Mouse (Mus musculus) midbrain, embryonic 16.5 days (tissue): ENCODE results near the gene 9430097D07Rik. TPM values are rescaled to one million over a fixed set of nuclear protein-coding genes. Genes with fewer than 3 reads are reported as not detected.

Source experiments
- ATAC-seq: fragments of 200-750 bp; cut with Nextera tagmentation; 2 replicates; pipeline ENCODE4 v1.8.0; 2017; ENCODE audit warnings: moderate TSS enrichment
- H3K27ac ChIP-seq: fragments of 300-500 bp; sonication (generic); 2 replicates; pipeline ENCODE4 v1.5.1; 2014; ENCODE audit warnings: mild to moderate bottlenecking, low read length, mixed read lengths
- H3K27me3 ChIP-seq: fragments of 300-500 bp; sonication (generic); 2 replicates; pipeline ENCODE4 v1.6.1; 2014; ENCODE audit warnings: low read depth, low read length, mixed read lengths; ENCODE audit not compliant: control insufficient read depth, insufficient read depth
- H3K36me3 ChIP-seq: fragments of 300-500 bp; sonication (generic); 2 replicates; pipeline ENCODE4 v1.6.1; 2014; ENCODE audit warnings: mild to moderate bottlenecking, low read length, moderate library complexity, mixed read lengths; ENCODE audit not compliant: control insufficient read depth, insufficient read depth
- H3K4me1 ChIP-seq: fragments of 300-500 bp; sonication (generic); 2 replicates; pipeline ENCODE4 v1.6.1; 2014; ENCODE audit warnings: mild to moderate bottlenecking, low read length, mixed read lengths; ENCODE audit not compliant: control insufficient read depth, insufficient read depth
- H3K4me2 ChIP-seq: fragments of 300-500 bp; sonication (generic); 2 replicates; pipeline ENCODE4 v1.6.1; 2014; ENCODE audit warnings: mild to moderate bottlenecking, low read length, mixed read lengths
- H3K4me3 ChIP-seq: fragments of 300-500 bp; sonication (generic); 2 replicates; pipeline ENCODE4 v1.5.1; 2014; ENCODE audit warnings: low read depth, mild to moderate bottlenecking, low read length, moderate library complexity, mixed read lengths
- H3K9ac ChIP-seq: fragments of 300-500 bp; sonication (generic); 2 replicates; pipeline ENCODE4 v1.6.1; 2014; ENCODE audit warnings: low read depth, low read length, mixed read lengths
- H3K9me3 ChIP-seq: fragments of 300-500 bp; sonication (generic); replicated peaks from 2 replicates; pipeline ENCODE4 v1.6.1; 2014; ENCODE audit warnings: mild to moderate bottlenecking, low read length, mixed read lengths; ENCODE audit not compliant: control insufficient read depth, poor library complexity, severe bottlenecking
- WGBS: fragments of 180-500 bp; shearing (Covaris S2); extraction: QIAGEN DNeasy Blood & Tissue Kit; methylation state at CpG from one replicate; pipeline ENCODE4 v1.1.7; 2014; 5-methylcytosine and 5-hydroxymethylcytosine counted together
- polyA plus RNA-seq: library from polyadenylated mRNA; unstranded; fragments of >200 nt; fragmentation: Nextera tagmentation; extraction: Ambion mirVana; gene quantifications from 2 replicates; pipeline ENCODE4 v1.2.1, GENCODE M21; 2015

9430097D07Rik gene
- polyA plus RNA-seq, 1 experiment from 2014 or later: 1.1 TPM

DNA sequence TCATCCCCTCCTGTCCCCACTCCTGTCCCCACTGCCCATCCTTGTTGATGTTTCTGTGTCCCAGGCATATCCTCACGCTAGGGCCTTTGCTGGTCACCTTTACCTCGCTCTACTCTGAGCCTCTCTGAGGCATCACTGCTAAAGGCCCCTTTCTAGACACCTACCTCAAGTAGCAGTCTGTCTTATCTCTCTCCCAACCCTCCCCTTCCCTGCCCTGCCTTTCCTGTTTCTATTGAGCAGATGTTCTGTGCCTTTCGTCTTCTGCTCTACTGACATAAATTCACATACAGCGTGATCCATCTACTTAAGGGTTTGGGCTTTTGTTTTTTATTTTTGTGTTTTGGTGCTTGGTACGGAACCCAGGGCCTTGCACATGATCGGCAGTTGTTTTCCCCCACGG lies 19.5 kb downstream of the 9430097D07Rik start:
- no peak overlapping the region for H3K9ac ChIP-seq
- no peak overlapping the region; the same call in 1 of the 2 replicates for H3K27ac ChIP-seq

DNA sequence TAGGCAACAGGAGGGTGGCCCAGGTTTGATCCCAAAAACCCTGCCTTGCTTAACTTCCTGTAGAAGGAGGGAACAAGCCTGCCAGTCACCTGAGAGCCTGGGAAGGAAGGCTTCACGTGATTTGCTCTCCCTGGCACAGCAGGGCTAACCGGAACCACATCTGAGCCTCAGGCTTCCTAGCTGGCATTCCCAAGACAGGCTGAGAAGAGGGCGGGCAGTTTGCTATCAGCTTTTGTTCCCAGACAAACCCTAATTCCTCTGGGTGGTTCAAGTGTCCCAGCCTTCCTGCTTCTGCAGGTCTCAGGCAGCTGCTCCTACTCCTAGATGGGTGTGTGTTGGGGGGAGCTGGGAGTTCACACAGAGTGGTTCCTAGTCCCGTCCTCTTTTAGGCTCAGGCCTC lies 20.0 kb downstream of the 9430097D07Rik start:
- no peak overlapping the region for H3K4me3 ChIP-seq
- no peaks in the 10 kb centered on the region for H3K36me3 ChIP-seq
- ATAC-seq: no peak
- no peak overlapping the region for H3K4me2 ChIP-seq
- no peak overlapping the region for H3K9ac ChIP-seq
- H3K27me3 ChIP-seq: no peaks in the 10 kb centered on the region
- H3K27ac ChIP-seq: no peak overlapping the region
- H3K9me3 ChIP-seq: no peaks in the 10 kb centered on the region
- 37% methylated on average over 4 of the region's 4 CpGs for WGBS
- peaks cover 16% of the 10 kb centered on the region; the same call in 1 of the 2 replicates for H3K4me1 ChIP-seq

More for the DNA sequence above, 19.5 kb downstream of the 9430097D07Rik start:
- Histone ChIP-seq H3K27me3 (no peaks in the 10 kb centered on the region), H3K9me3 (no peaks in the 10 kb centered on the region), H3K4me1 (peaks cover 16% of the 10 kb centered on the region; the same call in 1 of the 2 replicates), H3K4me3 (no peak overlapping the region), H3K36me3 (no peaks in the 10 kb centered on the region), H3K4me2 (no peak overlapping the region)
- ATAC-seq: no peak
- 72% methylated on average over 7 of the region's 7 CpGs for WGBS

DNA sequence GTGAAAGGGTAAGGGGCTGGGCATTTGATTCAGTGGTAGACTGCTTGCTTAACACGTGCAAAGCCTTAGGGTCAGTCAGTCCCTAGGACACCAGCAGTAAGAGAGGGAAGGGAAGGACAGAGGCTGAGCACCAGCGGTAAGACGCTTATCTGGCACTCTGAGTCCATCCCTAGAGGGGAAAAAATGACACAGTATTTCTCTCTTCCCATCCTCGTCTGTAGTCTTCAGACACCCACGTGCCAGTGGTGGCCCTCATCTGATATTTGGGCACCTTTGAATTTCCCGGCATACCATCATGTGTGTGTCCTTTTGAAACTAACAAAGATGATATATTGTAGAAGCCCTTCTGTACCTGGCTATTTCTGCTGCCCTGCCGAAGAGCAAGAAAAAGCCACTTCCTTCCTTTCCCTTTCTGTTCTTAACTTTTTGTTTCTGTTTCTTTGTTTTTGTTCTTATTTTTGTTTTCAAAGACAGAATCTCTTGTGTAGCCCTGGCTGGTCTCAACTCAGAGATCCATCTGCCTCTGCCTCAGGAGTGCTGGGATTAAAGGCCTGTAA lies 21.8 kb downstream of the 9430097D07Rik start:
- no peak overlapping the region for H3K4me3 ChIP-seq
- ATAC-seq: no peak
- 77% methylated on average over 7 of the region's 7 CpGs for WGBS

DNA sequence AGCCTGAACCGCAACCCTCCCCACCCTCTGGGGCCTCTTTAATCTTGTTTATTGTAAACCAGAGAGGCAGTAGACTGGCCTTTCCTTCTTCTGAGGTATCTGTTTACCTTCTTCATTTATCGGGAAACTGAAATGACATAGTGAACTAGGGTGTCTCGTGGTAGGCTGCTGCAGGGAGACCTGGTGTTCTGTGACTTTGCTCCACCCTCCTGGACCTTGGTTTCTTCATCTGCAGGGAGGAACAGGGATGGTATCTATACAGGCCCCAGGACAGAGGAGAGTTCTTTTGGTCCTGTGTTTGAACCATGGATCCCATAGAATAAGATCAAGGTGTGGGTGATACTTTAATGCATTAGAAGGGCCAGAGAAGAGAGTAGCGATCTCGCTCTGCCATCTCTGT lies 24.2 kb downstream of the 9430097D07Rik start:
- no peak overlapping the region for H3K4me2 ChIP-seq
- no peaks in the 10 kb centered on the region for H3K27me3 ChIP-seq
- no peak for ATAC-seq
- H3K9me3 ChIP-seq: no peaks in the 10 kb centered on the region
- no peak overlapping the region for H3K9ac ChIP-seq
- H3K36me3 ChIP-seq: no peaks in the 10 kb centered on the region
- H3K4me1 ChIP-seq: no peaks in the 10 kb centered on the region
- H3K4me3 ChIP-seq: no peak overlapping the region
- 91% methylated on average over 5 of the region's 5 CpGs for WGBS
- no peak overlapping the region for H3K27ac ChIP-seq

More for the DNA sequence above, 21.8 kb downstream of the 9430097D07Rik start:
- Histone ChIP-seq H3K9me3 (no peaks in the 10 kb centered on the region), H3K9ac (no peak overlapping the region), H3K4me1 (peaks cover 3% of the 10 kb centered on the region; the same call in 1 of the 2 replicates), H3K27me3 (no peaks in the 10 kb centered on the region), H3K36me3 (no peaks in the 10 kb centered on the region), H3K4me2 (no peak overlapping the region), H3K27ac (no peak overlapping the region)

DNA sequence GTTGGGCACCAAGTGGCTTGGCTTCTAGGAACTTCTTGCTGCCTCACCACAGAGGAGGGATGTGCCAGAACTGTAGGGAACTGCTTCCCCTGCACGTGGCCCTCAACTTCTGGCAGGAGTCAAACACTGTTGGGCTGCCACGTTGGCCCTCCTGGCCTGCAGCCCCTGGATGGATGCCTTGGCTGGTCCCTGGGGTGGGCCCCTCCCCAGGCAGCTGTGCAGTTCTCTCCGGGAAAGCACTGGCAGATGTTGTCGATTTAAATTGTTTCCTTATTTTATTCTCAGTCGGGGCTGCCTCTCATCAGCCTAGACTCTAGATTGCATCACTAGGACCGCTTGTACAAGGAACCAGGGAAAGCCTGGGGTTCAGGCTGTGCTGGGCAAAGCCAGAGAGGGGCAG lies 25.7 kb downstream of the 9430097D07Rik start:
- H3K4me3 ChIP-seq: no peak overlapping the region
- no peak overlapping the region for H3K9ac ChIP-seq
- H3K27ac ChIP-seq: no peak overlapping the region
- H3K4me1 ChIP-seq: no peaks in the 10 kb centered on the region
- no peak for ATAC-seq
- no peaks in the 10 kb centered on the region for H3K36me3 ChIP-seq
- no peaks in the 10 kb centered on the region for H3K9me3 ChIP-seq
- WGBS: 71% methylated on average over 6 of the region's 6 CpGs
- H3K27me3 ChIP-seq: no peaks in the 10 kb centered on the region
- H3K4me2 ChIP-seq: no peak overlapping the region

DNA sequence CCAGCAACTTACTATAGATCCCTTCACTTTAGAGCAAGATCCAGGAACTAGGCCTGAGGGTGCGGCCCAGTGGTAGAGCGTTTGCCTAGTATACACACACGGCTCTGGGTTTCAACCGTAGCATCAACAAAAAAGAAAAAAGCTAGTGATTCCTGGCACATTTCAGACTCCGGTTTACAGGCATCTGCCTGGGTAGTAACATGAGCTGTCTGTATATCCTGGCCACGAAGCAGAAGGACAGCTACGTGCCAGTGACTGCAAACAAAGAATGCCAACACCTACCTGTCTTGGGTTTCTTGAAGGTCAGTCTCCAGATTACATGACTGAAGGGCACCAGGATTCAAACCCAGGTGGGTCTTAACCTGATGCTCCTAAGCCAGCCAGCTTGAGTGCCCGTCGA lies 26.3 kb downstream of the 9430097D07Rik start:
- no peaks in the 10 kb centered on the region for H3K27me3 ChIP-seq
- WGBS: 91% methylated on average over 9 of the region's 9 CpGs
- no peak for ATAC-seq
- H3K27ac ChIP-seq: no peak overlapping the region
- H3K4me1 ChIP-seq: no peaks in the 10 kb centered on the region
- H3K4me2 ChIP-seq: no peak overlapping the region
- H3K9me3 ChIP-seq: no peaks in the 10 kb centered on the region
- H3K9ac ChIP-seq: no peak overlapping the region
- H3K4me3 ChIP-seq: no peak overlapping the region
- H3K36me3 ChIP-seq: no peaks in the 10 kb centered on the region

DNA sequence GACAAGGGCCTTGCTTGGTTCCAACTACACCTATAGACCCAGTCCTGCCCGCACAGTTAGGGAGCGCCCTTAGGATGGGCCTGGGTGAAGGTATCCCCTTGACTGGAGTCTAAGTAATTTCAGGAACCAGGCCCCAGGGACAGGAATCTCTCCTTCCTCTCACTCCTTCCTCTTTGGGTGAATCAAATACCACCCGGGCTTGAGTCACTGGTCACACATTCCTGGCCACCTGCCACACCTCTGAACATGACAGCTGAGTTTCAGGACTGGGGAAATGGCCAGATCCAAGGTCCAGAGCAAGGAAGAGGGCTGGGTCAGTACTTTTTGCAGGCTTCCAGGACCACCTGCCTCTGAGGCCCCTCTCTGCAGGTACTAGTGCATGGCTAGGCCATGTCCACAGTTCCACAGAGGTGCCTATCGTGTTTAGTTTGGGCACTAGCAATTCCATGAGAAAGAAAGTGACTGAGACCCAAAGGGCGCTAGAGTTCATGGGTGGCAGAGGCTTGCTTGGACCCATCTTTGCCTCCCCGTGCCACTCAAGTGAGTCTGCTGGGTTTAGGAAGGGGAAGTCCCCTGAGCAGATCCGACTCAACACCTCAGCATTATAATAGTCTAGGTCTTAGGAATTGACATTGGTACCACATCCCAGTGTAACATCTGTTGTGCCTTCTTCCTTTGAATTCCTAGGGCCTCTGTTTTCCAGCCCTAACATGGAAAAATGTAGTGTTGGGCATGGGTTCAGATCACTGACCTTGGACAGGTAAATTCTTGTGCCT lies 27.3 kb downstream of the 9430097D07Rik start:
- WGBS: 91% methylated on average over 7 of the region's 7 CpGs
- no peak overlapping the region for H3K9ac ChIP-seq
- H3K27ac ChIP-seq: no peak overlapping the region
- H3K36me3 ChIP-seq: no peaks in the 10 kb centered on the region
- no peaks in the 10 kb centered on the region for H3K9me3 ChIP-seq
- H3K4me3 ChIP-seq: no peak overlapping the region
- H3K4me2 ChIP-seq: no peak overlapping the region
- no peak for ATAC-seq
- H3K4me1 ChIP-seq: no peaks in the 10 kb centered on the region; the same call in 1 of the 2 replicates
- no peaks in the 10 kb centered on the region for H3K27me3 ChIP-seq

DNA sequence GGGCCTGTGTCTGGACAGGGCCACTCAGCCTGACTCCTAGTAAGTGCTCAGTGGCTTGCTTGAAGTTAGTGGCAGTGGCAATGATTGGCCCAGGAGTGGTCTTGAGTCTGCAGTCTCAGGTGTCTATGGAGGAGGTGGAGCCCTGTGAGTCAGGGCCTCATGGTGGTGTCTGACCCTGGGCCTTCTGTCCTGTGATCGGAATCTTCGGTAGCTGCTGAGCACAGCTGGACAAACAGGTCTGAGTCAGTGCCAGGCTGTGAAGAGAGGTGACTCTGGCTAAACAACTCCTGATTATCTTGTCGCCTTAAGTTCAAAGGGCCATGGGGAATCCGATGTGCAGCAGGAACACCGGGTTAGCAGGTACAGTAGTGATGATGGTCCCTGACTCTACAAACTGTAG lies 28.1 kb downstream of the 9430097D07Rik start:
- no peak for ATAC-seq
- no peaks in the 10 kb centered on the region for H3K27me3 ChIP-seq
- H3K36me3 ChIP-seq: no peaks in the 10 kb centered on the region
- H3K4me1 ChIP-seq: peaks cover 4% of the 10 kb centered on the region; the same call in 1 of the 2 replicates
- no peak overlapping the region for H3K4me3 ChIP-seq
- H3K27ac ChIP-seq: no peak overlapping the region
- H3K9ac ChIP-seq: no peak overlapping the region
- WGBS: 94% methylated on average over 5 of the region's 5 CpGs
- no peaks in the 10 kb centered on the region for H3K9me3 ChIP-seq
- no peak overlapping the region for H3K4me2 ChIP-seq

DNA sequence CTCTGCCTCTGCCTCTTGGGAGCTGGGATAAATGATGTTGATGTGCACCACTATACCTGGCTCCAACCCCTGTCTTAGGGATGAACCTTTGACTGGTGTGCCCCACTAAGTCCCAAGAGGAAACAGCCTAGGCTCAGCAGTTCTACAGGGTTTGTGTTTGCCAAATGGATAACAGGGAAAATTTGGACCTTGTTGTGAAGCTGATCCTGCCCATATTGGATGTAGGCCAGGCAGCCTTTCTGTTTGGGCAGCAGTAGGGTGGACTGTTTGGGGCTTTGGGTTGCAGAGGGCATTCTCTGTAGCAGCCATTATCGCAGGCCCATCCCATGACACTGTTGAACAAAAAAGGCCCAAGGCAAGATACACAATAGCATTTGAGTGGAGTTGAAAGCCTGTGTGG lies 28.5 kb downstream of the 9430097D07Rik start:
- 60% methylated on average over 1 of the region's 1 CpGs for WGBS
- no peak overlapping the region for H3K4me3 ChIP-seq
- H3K9ac ChIP-seq: no peak overlapping the region
- no peak for ATAC-seq
- H3K4me2 ChIP-seq: no peak overlapping the region
- no peaks in the 10 kb centered on the region for H3K27me3 ChIP-seq
- no peak overlapping the region for H3K27ac ChIP-seq
- no peaks in the 10 kb centered on the region for H3K9me3 ChIP-seq
- no peaks in the 10 kb centered on the region for H3K36me3 ChIP-seq
- H3K4me1 ChIP-seq: peaks cover 4% of the 10 kb centered on the region; the same call in 1 of the 2 replicates
